Comparison of ENCODE assay signal across 8 mouse cellular contexts in the genomic region with DNA sequence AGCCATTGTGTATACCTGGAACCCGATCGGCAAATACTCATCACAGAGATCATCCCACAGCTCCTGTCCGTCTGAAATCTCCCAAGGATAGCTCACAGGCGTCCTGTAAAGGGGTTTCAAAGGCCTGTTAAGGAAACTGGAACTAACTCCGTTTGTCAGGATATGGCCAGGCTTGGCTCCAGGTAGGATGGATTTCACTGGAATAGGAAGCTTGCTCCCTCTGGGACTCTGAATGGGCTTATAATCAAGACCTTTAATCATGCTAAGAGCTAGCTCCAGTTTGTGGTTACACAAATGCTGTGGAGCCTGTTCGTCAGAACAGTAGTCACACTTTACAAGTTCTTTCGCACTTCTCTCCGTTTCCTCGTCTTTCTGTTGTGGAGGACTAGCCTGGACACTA.
DNase-seq lines count a peak whose midpoint lies in the region; ATAC-seq lines count a peak whose summit lies in the region.

No protein-coding gene starts in this region.

- no peaks in the 10 kb centered on the region for H3K36me3 ChIP-seq in kidney, embryonic 14.5 days (ENCODE audit: control insufficient read depth, insufficient read depth, low read length)
- no peaks in the 10 kb centered on the region for H3K36me3 ChIP-seq in hindbrain, embryonic 10.5 days
- H3K36me3 ChIP-seq in midbrain, embryonic 10.5 days = no peaks in the 10 kb centered on the region

- ATAC-seq in kidney, embryonic 14.5 days (ENCODE audit: low FRiP score, low TSS enrichment) = no peak

- no peak for DNase-seq in kidney, postnatal 25 days
- peak; percentile 4 for DNase-seq in hindbrain, embryonic 10.5 days (ENCODE audit: low spot score)
- DNase-seq in midbrain, embryonic 10.5 days (ENCODE audit: low spot score) = no peak
- no peak for DNase-seq in frontal cortex, postnatal 10 days (ENCODE audit: low spot score in 2 of 2)
- DNase-seq in urinary bladder, postnatal 25 days (ENCODE audit: low spot score) = no peak
- DNase-seq in layer of hippocampus, postnatal 10 days (ENCODE audit: low spot score in 2 of 2) = no peak

- H3K4me3 ChIP-seq in kidney, embryonic 14.5 days (ENCODE audit: low read length) = peak overlapping the region; percentile 80
- H3K4me3 ChIP-seq in brown adipose tissue, adult 24 weeks (ENCODE audit: insufficient read depth, low read depth, low read length) = peak overlapping the region; percentile 87
- peak overlapping the region; percentile 65 for H3K4me3 ChIP-seq in hindbrain, embryonic 10.5 days
- H3K4me3 ChIP-seq in midbrain, embryonic 10.5 days = peak overlapping the region; percentile 89

- H3K27ac ChIP-seq in kidney, embryonic 14.5 days (ENCODE audit: low read depth, low read length) = no peak overlapping the region
- H3K27ac ChIP-seq in brown adipose tissue, adult 24 weeks (replicated peaks; ENCODE audit: low read depth, low read length) = 0 out of 2 replicates have a peak overlapping the region, but pooled peaks have one; percentile 37
- peak overlapping the region; percentile 62; the same call in 1 of the 2 replicates for H3K27ac ChIP-seq in hindbrain, embryonic 10.5 days
- no peak overlapping the region for H3K27ac ChIP-seq in midbrain, embryonic 10.5 days (replicated peaks)

- H3K4me2 ChIP-seq in kidney, embryonic 14.5 days (replicated peaks; ENCODE audit: low read depth, low read length) = peak overlapping the region; percentile 95

- H3K9ac ChIP-seq in kidney, embryonic 14.5 days (ENCODE audit: low read depth, low read length) = peak overlapping the region; percentile 72; the same call in 1 of the 2 replicates

- H3K9me3 ChIP-seq in kidney, embryonic 14.5 days (ENCODE audit: control insufficient read depth, low read length) = no peaks in the 10 kb centered on the region
- no peaks in the 10 kb centered on the region for H3K9me3 ChIP-seq in hindbrain, embryonic 10.5 days
- H3K9me3 ChIP-seq in midbrain, embryonic 10.5 days (replicated peaks) = no peaks in the 10 kb centered on the region

- peaks cover 16% of the 10 kb centered on the region; the same call in 1 of the 2 replicates for H3K4me1 ChIP-seq in kidney, embryonic 14.5 days (ENCODE audit: control insufficient read depth, insufficient read depth, low read length)
- no peaks in the 10 kb centered on the region for H3K4me1 ChIP-seq in brown adipose tissue, adult 24 weeks (ENCODE audit: control insufficient read depth, insufficient read depth, insufficient read length, low read length)
- peaks cover 37% of the 10 kb centered on the region for H3K4me1 ChIP-seq in hindbrain, embryonic 10.5 days (replicated peaks)
- H3K4me1 ChIP-seq in midbrain, embryonic 10.5 days = peaks cover 44% of the 10 kb centered on the region

- H3K27me3 ChIP-seq in kidney, embryonic 14.5 days (ENCODE audit: control insufficient read depth, insufficient read depth, low read length) = no peaks in the 10 kb centered on the region
- no peaks in the 10 kb centered on the region for H3K27me3 ChIP-seq in hindbrain, embryonic 10.5 days (ENCODE audit: insufficient read depth, poor library complexity, severe bottlenecking)
- no peaks in the 10 kb centered on the region for H3K27me3 ChIP-seq in midbrain, embryonic 10.5 days (ENCODE audit: low read depth, poor library complexity, severe bottlenecking)

- 62% methylated on average over 9 of the region's 9 CpGs for WGBS in kidney, embryonic 14.5 days
- 64% methylated on average over 9 of the region's 9 CpGs for WGBS in hindbrain, embryonic 10.5 days
- whole genome bisulfite sequencing in midbrain, embryonic 10.5 days = 65% methylated on average over 9 of the region's 9 CpGs

Comparison
In these comparisons a context has a peak if more than half of its experiments do, and no peak if none do; other contexts are left out.
1. H3K27ac ChIP-seq: peak in brown adipose tissue, adult 24 weeks (single experiment) and hindbrain, embryonic 10.5 days (single experiment); none in kidney, embryonic 14.5 days (single experiment) and midbrain, embryonic 10.5 days (single experiment).
2. Peak in every context shown above with its lines, with median percentiles within 50 percentile points of each other: H3K4me3 ChIP-seq.